Mouse (Mus musculus): ENCODE results near the gene AI467606. TPM values are rescaled to one million over a fixed set of nuclear protein-coding genes. Genes with fewer than 3 reads are reported as not detected.

The AI467606 gene
- polyA plus RNA-seq, 1 experiment = 1.4 TPM

DNA sequence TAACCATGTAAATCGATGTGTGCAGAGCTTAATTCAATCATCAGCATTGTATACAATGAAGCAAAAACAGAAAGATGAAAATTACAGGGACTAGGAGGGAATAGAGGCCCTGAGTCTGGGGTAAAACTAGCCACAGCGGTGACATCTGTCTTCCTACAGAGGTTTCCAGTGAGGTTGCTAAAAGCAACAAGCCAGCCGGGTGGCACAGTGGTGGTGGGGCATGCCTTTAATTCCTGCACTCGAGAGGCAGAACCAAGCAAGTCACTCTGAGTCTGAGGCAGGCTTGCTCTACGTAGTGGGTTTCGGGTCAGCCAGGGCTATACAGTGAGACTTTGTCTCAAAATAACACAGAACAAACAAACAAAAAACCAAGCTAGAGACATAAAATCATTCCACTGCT, 11.0 kb downstream of the AI467606 start:
- TF ChIP-seq GATA1 (IDR thresholded peaks at IDR 0.05; ENCODE audit: low read length) = no peak
- no peak overlapping the region for H3K4me3 ChIP-seq (replicated peaks)
- no peaks in the 10 kb centered on the region for H3K27me3 ChIP-seq (ENCODE audit: control insufficient read depth)
- no peaks in the 10 kb centered on the region for H3K36me3 ChIP-seq (ENCODE audit: control insufficient read depth)
- peaks cover 6% of the 10 kb centered on the region for H3K9me3 ChIP-seq (ENCODE audit: control insufficient read depth, low read length)
- H3K4me1 ChIP-seq (ENCODE audit: control insufficient read depth) = peaks cover 24% of the 10 kb centered on the region

GRCm38 (mm10) chr7:127103960-127104359, 12.8 kb downstream of the AI467606 start:
- peaks cover 1% of the 10 kb centered on the region for H3K9me3 ChIP-seq (ENCODE audit: control insufficient read depth, low read length)
- TF ChIP-seq TAL1 (IDR thresholded peaks at IDR 0.05; ENCODE audit: low read length) (no peak), GATA1 (IDR thresholded peaks at IDR 0.05; ENCODE audit: low read length) (no peak)

GRCm38 (mm10) chr7:127104560-127105332, 13.6 kb downstream of the AI467606 start:
- Histone ChIP-seq H3K36me3 (ENCODE audit: control insufficient read depth) (peaks cover 2% of the 10 kb centered on the region; the same call in 1 of the 2 replicates), H3K9me3 (ENCODE audit: control insufficient read depth, low read length) (no peaks in the 10 kb centered on the region), H3K4me1 (ENCODE audit: control insufficient read depth) (peaks cover 12% of the 10 kb centered on the region), H3K4me3 (replicated peaks) (no peak overlapping the region), H3K27me3 (ENCODE audit: control insufficient read depth) (no peaks in the 10 kb centered on the region)
- TF ChIP-seq GATA1 (IDR thresholded peaks at IDR 0.05; ENCODE audit: low read length) (no peak), TAL1 (IDR thresholded peaks at IDR 0.05; ENCODE audit: low read length) (no peak)

More at GRCm38 (mm10) chr7:127103960-127104359, 12.8 kb downstream of the AI467606 start:
- Histone ChIP-seq H3K4me3 (replicated peaks) (no peak overlapping the region), H3K4me1 (ENCODE audit: control insufficient read depth) (peaks cover 15% of the 10 kb centered on the region), H3K36me3 (ENCODE audit: control insufficient read depth) (peaks cover 2% of the 10 kb centered on the region; the same call in 1 of the 2 replicates), H3K27me3 (ENCODE audit: control insufficient read depth) (no peaks in the 10 kb centered on the region)

DNA sequence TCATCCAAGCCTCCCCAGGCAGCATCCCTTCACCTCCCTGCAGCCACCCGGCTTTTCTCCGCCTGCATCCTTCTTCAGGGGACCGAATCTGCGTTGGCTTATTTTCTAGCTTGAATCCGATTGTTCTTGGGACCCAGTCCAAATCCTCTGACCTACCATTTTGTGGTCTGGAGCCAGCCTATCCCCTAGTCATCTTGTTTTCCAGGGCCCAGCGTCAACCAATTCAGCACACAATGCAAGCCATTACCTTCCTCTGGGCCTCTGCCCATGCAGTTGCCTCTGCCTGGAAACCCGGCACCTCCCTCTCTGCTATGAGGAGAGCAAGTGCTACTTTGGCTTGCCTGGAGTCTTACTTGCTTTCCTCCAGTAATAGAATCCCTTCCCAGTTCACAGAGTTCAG, 14.4 kb downstream of the AI467606 start:
- no peak overlapping the region for H3K4me3 ChIP-seq (replicated peaks)
- TF ChIP-seq GATA1 (IDR thresholded peaks at IDR 0.05; ENCODE audit: low read length) (no peak), TAL1 (IDR thresholded peaks at IDR 0.05; ENCODE audit: low read length) (no peak)
- H3K9me3 ChIP-seq (ENCODE audit: control insufficient read depth, low read length) = no peaks in the 10 kb centered on the region
- H3K36me3 ChIP-seq (ENCODE audit: control insufficient read depth) = peaks cover 2% of the 10 kb centered on the region; the same call in 1 of the 2 replicates
- H3K27me3 ChIP-seq (ENCODE audit: control insufficient read depth) = no peaks in the 10 kb centered on the region
- H3K4me1 ChIP-seq (ENCODE audit: control insufficient read depth) = peaks cover 12% of the 10 kb centered on the region

DNA sequence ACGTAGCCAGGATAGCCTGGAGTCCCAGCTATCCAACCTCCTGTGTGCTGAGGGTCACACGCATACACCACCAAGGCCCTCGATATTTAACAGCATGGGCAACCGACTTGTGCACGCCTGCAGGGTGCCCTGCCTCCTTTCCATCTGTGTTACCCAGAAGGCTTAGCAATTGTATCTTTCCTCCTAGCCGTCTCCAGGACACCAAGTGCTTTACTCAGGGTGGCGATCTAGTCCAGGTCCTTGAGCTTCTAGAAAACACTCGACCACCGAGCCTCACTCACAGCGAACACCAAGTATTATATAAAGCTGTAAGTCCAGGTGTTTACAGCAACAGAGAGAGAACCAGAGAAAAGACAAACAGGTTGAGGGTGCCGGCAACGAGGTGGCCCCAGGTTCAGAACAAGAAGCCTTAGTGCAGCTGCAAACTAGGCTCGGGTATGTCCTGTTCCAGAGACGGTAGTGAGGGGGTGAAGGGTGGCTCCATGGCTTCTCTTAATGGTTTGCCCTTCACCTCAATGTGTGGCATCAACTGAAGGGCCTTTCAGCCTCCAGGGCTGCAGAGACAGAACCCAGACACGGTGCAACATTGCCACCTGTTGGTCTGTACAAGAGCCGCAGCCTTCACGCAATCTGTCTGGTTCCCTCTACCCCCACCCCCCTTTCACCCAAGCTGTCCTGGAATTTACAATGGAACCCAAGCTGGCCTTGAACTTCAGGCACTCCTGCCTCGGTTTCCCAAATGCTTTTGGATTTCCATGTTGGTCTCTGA, 19.3 kb downstream of the AI467606 start:
- Histone ChIP-seq H3K36me3 (ENCODE audit: control insufficient read depth) (peaks cover 2% of the 10 kb centered on the region; the same call in 1 of the 2 replicates), H3K9me3 (ENCODE audit: control insufficient read depth, low read length) (no peaks in the 10 kb centered on the region), H3K4me1 (ENCODE audit: control insufficient read depth) (peaks cover 12% of the 10 kb centered on the region), H3K27me3 (ENCODE audit: control insufficient read depth) (no peaks in the 10 kb centered on the region), H3K4me3 (replicated peaks) (no peak overlapping the region)
- TF ChIP-seq GATA1 (IDR thresholded peaks at IDR 0.05; ENCODE audit: low read length) = no peak
- no peak for TF ChIP-seq TAL1 (IDR thresholded peaks at IDR 0.05; ENCODE audit: low read length)

GRCm38 (mm10) chr7:127111461-127111860, 20.3 kb downstream of the AI467606 start:
- Histone ChIP-seq H3K36me3 (ENCODE audit: control insufficient read depth) (peaks cover 4% of the 10 kb centered on the region; the same call in 1 of the 2 replicates), H3K4me1 (ENCODE audit: control insufficient read depth) (peaks cover 12% of the 10 kb centered on the region), H3K27me3 (ENCODE audit: control insufficient read depth) (no peaks in the 10 kb centered on the region), H3K4me3 (replicated peaks) (no peak overlapping the region), H3K9me3 (ENCODE audit: control insufficient read depth, low read length) (no peaks in the 10 kb centered on the region)
- TF ChIP-seq TAL1 (IDR thresholded peaks at IDR 0.05; ENCODE audit: low read length) = no peak

- TF ChIP-seq TAL1 (IDR thresholded peaks at IDR 0.05; ENCODE audit: low read length) (no peak), GATA1 (IDR thresholded peaks at IDR 0.05; ENCODE audit: low read length) (no peak)
- Histone ChIP-seq H3K9me3 (ENCODE audit: control insufficient read depth, low read length) (no peaks in the 10 kb centered on the region), H3K27me3 (ENCODE audit: control insufficient read depth) (no peaks in the 10 kb centered on the region), H3K4me1 (ENCODE audit: control insufficient read depth) (peaks cover 17% of the 10 kb centered on the region), H3K36me3 (ENCODE audit: control insufficient read depth) (peaks cover 3% of the 10 kb centered on the region; the same call in 1 of the 2 replicates), H3K4me3 (replicated peaks) (no peak overlapping the region)
Observed at GRCm38 (mm10) chr7:127112251-127112841, 21.2 kb downstream of the AI467606 start.

GRCm38 (mm10) chr7:127112921-127113597, 21.9 kb downstream of the AI467606 start:
- no peaks in the 10 kb centered on the region for H3K9me3 ChIP-seq (ENCODE audit: control insufficient read depth, low read length)
- peaks cover 23% of the 10 kb centered on the region for H3K4me1 ChIP-seq (ENCODE audit: control insufficient read depth)
- H3K27me3 ChIP-seq (ENCODE audit: control insufficient read depth) = no peaks in the 10 kb centered on the region
- H3K36me3 ChIP-seq (ENCODE audit: control insufficient read depth) = peaks cover 2% of the 10 kb centered on the region; the same call in 1 of the 2 replicates
- no peak overlapping the region for H3K4me3 ChIP-seq (replicated peaks)
- no peak for TF ChIP-seq TAL1 (IDR thresholded peaks at IDR 0.05; ENCODE audit: low read length)
- TF ChIP-seq GATA1 (IDR thresholded peaks at IDR 0.05; ENCODE audit: low read length) = no peak

Data from erythroblast, embryonic 14.5 days (primary cell).